Mouse (Mus musculus) urinary bladder, postnatal 25 days (tissue): ENCODE data around the gene Stox1.
A peak's percentile ranks its signal among the peaks of the same experiment; 100 is the strongest.
"Not testable (repeated sequence)": the region's sequence is repeated elsewhere in the genome, so short reads cannot be mapped to it uniquely, and the experiment has no call there.

ENCODE experiments used
- DNase-seq: peaks from one replicate; pipeline ENCODE4 v3.0.0; 2022; ENCODE audit warnings: low spot score

The Stox1 gene

DNA sequence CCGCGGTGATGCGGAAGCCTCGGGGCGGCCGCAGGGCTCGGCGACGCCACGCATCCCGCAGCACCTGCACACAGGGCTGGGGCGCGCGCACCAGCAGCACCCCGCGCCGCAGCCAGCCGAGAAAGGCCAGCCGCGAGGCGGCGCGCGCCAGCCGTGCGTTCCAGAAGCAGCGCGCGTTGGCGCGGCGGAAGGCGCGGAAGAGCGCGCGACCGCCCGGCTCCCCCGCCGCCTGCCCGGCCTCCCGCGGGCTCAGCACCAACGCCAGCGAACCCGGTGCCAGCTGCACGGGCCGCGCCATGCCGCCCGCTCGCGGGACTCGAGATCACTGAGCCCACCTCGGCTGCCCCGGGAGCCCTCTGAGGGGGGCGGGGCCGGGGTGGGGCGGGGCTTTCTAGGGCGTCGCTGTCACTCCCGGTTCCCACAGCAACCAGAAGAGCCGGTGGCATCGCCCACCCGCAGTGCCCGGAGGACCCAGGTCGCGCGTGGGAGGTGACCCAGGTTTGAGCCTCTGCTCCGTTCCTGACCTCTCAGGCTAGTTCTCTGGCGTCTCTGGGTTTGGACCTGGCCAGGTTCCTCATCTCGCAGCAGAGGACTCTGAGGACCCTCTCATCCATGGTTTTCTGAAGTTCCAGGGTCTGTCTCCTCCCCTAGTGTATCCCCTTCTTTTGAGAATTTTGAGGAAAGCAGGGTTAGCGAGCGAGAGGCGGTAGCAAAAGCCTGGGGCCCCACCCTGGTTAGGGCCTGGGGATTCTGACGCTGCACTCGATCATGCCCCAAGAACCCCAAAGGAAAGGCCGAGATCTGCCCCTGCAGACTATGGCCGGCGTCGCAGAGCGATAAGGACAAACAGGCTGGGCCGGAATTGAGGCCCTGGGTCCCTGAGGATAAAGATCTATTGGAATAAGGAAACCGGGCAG, at the start of gene Stox1:
Gene Stox1 (minus strand): TSS at position 358 of the 917 bp plus-strand sequence.
- peak; percentile 57 for DNase-seq

DNA sequence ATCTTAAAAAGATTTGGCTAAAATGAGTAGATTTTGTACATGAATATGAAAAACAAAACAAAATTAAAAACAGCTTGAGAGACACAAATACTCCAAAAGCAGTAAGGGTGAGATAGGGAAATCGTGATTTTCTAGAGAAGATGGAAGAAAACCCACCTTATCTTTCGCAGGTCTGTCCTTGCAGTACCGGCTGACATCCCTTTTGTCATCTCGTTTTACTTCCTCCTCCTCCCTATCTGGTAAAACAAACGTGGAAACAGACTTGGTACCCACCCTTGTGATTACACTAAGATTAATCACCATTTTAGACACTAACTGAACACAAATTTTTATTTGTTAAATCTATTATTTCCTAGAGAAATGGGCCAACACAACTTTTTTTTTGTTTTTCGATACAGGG, 24.9 kb upstream of the Stox1 start:
- no peak for DNase-seq

DNA sequence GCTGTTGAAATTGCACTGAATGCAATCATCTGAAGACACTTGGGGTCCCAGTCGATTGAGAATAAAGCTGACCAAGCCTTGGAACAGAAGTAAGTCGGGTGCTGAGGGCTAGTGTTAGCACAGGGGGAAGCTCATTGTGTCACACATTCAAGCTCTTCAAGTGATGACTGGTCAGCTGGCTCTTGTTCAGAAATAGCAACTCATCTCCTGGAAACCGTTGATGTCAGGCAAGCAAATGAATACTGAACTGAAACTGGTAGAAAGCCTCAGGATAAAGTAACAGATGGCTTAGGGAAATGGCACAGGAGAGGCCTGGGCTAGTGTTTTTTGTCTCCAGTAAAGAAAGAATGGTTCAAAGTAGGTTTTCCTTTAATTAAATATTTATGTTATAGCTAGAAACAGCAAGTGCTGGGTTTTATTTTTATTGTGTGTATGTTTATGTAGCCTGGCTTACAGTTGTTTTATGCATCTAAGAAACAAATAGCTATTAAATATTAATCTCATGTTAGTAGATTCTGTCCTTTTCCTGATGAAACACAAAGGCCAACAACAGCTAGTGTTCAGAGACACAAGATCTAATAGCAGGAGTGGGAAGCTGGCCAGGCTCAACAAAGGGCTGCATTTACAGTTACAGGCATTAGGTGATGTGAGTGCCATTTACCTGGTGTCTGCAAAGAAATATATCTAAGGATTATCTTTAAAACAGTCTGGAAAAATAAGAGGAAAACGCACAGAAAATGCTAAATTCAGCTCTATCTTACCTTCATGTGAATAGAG, 14.2 kb upstream of the Stox1 start:
- DNase-seq, result no peak

GRCm38 (mm10) chr10:62736965-62737688, 11.2 kb upstream of the Stox1 start:
- DNase-seq, result no peak

- no peak for DNase-seq
Observed at GRCm38 (mm10) chr10:62730826-62731225, 4.9 kb upstream of the Stox1 start.

GRCm38 (mm10) chr10:62724936-62725335, 992 bp downstream of the Stox1 start:
- no peak for DNase-seq

DNA sequence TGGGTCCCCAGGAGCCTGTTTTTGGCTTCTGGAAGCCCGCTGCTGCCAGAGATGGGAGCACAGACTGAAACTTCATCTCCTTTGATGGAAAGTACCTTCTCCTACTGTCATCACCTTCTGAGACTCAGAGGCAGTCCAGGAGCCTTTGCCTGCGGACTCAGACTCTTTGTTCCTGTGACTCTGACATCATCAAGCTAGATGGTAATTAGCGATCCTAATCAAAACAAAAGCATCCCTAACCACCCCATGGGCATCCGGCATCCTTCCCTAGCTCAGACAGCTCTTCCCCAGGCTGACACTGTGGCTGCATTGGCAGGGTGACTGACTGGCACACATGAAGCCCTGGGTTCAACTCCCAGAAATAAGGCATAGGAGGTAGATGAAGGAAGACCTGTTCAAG, 3.2 kb downstream of the Stox1 start:
- DNase-seq, result no peak

DNA sequence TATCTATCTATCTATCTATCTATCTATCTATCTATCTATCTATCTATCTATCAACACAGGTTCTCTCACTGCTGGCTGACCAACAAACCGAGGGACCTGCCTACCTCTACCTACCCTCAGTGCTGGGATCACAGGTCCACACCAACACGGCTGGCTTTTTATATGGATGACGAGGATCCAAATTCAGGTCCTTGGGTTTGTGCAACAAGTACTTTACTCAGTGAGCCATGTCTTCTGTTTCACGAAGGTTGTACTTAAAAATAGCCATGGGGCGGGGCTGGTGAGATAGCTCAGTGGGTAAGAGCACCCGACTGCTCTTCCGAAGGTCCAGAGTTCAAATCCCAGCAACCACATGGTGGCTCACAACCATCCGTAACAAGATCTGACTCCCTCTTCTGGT, 5.4 kb downstream of the Stox1 start:
- not testable (repeated sequence) for DNase-seq

DNA sequence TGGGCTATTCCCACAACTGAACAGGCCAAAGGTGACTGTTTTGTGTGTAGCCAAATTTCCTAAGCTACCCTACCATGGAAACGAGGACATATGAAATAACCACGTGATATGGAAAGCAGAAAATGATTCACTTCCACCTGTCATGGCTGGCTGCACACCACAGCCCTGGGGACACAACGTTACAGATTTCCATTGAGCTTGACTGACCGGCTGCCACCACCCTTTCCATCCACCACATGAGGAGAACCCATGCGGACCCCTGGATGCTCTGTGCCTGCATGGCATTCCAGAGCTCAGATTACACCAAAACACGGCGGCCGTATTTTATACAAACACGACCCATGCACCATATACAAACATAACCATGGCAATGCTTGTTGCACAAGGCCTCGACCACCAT, 12.5 kb downstream of the Stox1 start:
- no peak for DNase-seq

GRCm38 (mm10) chr10:62703579-62703978, 22.3 kb downstream of the Stox1 start:
- DNase-seq, result no peak

DNA sequence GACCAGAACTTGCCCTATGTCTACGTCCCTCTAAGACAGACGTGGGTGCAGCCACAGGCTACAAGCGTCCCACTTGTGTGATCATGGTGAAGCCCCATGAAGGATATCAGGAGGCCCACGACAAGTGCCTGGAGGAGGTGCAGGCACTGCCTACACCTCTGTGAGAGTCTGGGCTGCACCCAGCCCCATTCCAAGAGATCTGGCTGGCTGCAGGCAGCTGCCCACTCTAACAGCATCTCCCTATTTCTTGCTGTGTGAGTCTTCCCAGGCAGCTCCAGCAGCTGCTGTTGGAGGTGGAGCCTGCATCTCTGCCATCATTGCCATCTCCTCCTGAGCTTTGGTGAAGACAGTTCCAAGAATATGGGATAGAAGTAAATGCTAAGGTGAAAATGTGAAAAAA, 23.5 kb downstream of the Stox1 start:
- DNase-seq, result no peak

DNA sequence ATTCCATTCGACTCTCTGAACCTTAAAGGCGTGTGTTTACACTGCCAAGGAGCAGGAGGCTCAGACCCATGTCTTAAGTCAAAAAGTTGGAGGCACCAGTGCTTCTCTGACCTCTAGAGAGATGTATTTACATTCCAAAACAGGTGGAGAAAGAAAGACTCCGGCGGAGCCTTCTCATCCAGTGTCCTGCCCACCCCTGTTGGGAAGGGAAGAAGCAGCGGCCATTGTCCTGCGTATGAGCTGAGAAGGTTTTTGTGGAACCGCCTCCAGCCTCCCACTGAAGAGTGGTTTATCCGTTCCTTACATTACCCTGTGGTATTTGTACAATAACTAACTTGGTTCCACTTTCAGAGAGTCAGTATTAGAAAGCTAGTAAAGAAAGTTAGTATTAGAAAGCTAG, 33.2 kb downstream of the Stox1 start:
- DNase-seq, result no peak

GRCm38 (mm10) chr10:62692244-62692643, 33.7 kb downstream of the Stox1 start:
- DNase-seq, result no peak

- DNase-seq, result no peak
Observed at GRCm38 (mm10) chr10:62687032-62687674, 38.8 kb downstream of the Stox1 start.

- no peak for DNase-seq
Observed at GRCm38 (mm10) chr10:62683043-62683442, 42.9 kb downstream of the Stox1 start.

DNA sequence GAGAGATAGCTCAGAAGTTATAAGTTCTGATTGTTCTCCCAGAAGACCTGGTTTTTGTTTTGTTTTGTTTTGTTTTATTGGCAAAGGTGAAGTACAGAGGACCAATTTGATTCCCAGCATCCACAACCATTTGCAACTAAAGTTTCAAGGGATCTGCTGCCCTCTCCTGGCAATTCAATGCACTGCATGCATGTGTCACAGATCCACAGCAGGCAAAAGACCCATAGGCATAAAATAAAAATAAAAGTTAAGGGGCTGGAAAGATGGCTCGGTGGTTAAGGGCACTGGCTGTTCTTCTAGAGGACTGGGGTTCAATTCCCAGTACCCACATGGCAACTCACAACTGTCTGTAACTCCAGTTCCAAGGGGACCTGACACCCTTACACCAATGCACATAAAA, 46.1 kb downstream of the Stox1 start:
- no peak for DNase-seq

DNA sequence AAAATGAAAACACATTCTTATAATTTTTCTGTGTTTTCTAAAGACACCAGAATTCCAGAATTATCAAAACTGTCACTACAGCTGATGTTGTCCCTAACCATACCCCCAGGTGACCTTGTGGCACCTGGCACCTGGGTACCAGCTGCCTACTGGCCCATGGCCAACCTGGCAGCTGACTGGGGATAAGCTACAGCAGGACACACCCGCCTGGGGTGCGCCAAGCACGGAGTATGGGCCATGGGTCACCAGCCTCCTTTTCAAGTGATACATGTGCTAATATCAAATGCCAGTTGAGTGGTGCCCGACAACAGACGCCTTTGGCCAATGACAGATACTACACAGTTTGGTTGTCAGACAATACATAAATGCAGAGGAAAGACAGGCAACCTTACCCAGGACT, 48.6 kb downstream of the Stox1 start:
- no peak for DNase-seq

DNA sequence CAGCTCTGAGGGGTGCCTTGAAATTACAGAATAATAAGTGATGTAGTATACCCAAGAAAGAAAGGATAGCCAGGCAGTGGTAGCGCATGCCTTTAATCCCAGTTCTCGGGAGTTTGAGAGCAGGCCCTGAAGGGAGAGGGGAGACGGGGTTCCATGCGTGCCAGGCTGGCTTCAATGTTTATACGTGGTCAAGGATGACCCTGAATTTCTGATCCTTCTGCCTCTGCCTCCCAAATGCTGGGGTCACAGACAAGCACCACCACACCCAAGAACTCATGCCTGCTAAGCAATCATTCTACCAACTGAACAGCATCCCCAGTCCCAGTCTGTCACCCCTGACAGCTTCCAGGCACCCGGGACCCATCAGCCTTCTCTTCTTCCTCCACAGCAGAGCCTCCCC, 49.7 kb downstream of the Stox1 start:
- DNase-seq, result no peak

DNA sequence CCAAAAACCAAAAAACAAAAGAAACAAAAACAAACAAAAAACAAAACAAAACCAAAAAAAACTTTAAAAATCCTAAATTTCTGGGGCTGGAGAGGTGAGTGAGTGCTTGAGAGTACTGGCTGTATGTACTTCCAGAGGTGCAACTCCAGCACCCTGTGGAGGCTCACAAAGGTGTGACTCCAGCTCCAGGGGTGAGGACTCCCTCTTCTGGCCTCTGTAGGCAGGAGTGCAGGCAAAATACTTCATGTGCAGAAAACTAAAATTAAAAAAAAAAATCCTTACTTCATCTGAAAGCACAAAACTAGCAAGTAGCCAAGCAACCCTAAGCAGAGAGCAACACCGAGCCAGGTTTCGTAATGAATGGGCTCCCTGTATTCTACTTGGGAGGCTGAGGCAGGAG, 53.6 kb downstream of the Stox1 start:
- no peak for DNase-seq

DNA sequence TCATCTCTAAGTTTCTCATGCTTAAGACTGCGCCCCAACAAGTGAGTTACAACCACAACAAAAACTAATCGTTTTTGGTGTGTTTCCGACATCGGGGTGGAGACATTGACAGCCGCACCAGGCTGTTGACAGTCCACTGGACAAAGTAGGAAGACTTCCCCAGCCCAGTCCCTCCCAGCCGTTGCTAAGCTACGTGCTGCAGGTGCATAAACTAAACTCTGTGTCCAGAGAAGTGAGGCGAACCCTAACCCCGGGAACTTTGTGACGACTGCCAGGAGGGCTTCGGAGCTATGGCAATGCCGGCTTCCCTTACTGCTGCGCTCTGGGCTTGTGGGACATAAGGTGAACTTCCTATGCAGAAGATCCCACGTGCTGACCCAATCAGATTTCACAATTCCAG, 56.7 kb downstream of the Stox1 start:
- no peak for DNase-seq

- DNase-seq, result no peak
Observed at GRCm38 (mm10) chr10:62668463-62668862, 57.5 kb downstream of the Stox1 start.

DNA sequence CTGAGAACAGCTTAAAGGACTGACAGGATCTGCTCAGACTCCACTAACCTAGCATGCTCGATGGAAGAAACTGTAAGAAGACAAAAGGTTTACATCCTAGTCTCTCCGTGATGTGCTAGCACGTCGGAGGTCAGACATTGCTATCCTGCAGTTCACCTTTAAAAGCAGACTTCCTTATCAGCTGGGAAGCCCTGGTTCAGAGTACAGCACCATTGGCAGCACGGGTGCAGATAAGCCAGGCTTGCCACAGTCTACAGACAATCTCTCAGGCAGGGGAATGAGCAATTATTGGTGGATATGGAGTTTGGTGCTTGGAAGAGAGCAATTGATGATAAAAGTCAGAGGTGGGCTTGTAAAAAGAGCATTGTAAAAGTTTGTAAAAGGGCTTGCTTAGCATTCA, 57.9 kb downstream of the Stox1 start:
- DNase-seq, result no peak
